Mouse (Mus musculus): ENCODE data around the gene Fkbp15.

The Fkbp15 gene

GRCm38 (mm10) chr4:62318294-62318693 is 42.1 kb downstream of the Fkbp15 start:
- no peak for DNase-seq (ENCODE audit: low read depth, low spot score)

- no peak for DNase-seq (ENCODE audit: low read depth, low spot score)
These were observed 43.9 kb downstream of the Fkbp15 start for GRCm38 (mm10) chr4:62316456-62316855.

GRCm38 (mm10) chr4:62314516-62314915 is 45.8 kb downstream of the Fkbp15 start:
- no peak for DNase-seq (ENCODE audit: low read depth, low spot score)

DNA sequence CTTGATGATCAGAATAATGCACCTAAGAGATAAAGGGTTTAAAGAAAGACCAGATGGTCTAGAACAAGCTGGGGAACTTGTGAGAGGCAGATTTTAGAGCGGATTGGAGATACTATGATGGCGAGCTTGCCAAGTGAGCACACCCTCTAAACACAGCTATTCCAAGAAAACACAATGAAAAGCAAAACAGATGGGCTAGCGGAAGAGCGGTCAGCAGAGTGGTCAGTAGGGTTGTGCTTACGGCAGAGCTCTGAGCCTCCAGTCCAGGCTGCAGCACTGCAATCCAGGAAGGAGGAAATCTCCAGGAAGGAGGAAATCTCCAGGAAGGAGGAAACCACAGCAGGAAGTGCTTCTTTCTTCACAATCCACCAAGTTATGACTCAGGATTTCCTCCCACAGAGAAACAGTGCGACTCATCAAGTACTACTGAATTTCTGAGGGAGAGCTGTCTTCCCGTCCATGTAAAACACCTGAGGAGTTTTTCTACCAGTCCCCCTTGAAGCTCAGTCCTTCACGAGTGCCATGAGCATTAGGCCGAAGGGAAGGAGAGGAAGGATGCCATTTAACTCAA is 46.6 kb downstream of the Fkbp15 start:
- no peak for DNase-seq (ENCODE audit: low read depth, low spot score)

- no peak for DNase-seq (ENCODE audit: low read depth, low spot score)
These were observed 47.5 kb downstream of the Fkbp15 start for GRCm38 (mm10) chr4:62312821-62313220.

- DNase-seq (ENCODE audit: low read depth, low spot score) = no peak
These were observed 51.9 kb downstream of the Fkbp15 start for GRCm38 (mm10) chr4:62308406-62308805.

DNA sequence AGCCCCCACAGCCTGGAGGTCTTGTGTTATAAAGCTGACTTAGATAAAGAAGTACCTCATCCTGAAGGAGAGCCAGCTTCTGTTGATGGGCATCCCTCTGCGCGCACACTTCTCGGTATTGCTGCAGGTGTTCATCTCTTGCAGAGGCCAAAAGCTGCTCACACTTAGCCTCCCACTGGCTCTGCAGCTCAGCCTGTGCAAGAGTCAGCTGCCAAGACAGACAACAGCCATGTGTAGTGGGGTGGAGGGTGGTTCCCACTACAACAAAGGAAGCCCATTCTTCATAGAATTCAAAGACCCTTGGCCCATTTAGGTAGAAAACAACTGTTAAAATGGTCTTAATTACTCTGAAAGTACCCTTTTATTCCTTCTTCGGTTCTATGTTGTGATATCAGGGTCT is 53.5 kb downstream of the Fkbp15 start:
- no peak for DNase-seq (ENCODE audit: low read depth, low spot score)

GRCm38 (mm10) chr4:62306301-62306700 is 54.0 kb downstream of the Fkbp15 start:
- no peak for DNase-seq (ENCODE audit: low read depth, low spot score)

DNA sequence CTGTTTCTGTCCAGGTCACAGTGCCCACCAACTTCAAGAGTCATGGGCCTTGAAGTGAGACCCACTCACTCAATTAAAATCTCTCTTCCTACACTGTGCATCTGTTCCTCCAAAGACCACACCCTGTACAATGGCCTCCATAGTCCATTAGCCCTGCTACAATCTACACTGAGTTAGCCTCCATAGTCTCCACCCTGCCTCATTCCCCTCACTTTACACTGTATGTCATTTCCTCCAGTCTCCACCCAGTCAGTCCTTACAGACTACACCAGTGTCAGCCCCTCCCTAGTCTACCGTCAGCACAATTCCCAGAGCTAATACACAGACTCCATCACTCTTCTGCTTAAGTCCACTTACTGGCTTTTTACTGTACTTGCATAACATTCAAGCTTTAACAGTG is 57.1 kb downstream of the Fkbp15 start:
- DNase-seq (ENCODE audit: low read depth, low spot score) = no peak

DNA sequence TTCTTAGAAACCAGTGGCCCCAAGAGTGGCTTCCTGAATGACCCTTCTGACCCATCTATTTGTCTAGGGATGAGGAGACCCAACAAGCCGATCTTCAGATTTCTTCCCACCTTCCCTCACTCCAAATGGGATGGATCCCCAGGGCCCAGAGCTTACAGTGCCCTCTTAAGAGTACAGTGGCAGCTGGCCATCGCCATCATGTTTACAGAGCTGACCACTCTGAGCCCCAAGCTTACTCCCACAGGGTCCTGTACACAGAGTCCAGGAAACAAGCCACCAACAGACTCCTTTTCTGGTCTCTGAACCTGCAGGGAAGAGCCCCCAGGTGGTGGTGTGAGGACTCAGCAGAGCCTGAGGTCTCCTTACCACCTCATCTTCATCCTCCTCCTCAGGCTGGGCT is 57.6 kb downstream of the Fkbp15 start:
- DNase-seq (ENCODE audit: low read depth, low spot score) = no peak

DNA sequence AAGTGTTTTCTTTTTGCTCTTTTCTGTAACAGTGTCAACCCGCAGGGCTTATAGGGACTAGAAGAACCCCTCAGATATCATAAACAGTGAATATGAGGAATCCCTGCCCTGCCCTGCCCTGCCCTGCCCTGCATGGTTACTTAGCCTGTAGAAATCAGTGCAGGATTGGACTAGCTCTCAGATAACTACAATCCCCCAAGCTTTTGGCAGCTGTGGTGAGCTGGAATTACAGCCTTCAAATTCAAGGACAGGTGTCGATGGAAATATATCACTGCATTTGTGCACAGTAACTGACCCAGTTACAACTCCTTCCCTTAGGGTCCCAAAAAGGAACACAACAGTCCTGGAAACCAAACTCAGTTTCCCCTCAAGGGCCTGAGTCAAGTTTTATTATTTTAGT is 60.3 kb downstream of the Fkbp15 start:
- DNase-seq (ENCODE audit: low read depth, low spot score) = no peak

GRCm38 (mm10) chr4:62297280-62298130 is 62.8 kb downstream of the Fkbp15 start:
- no peak for DNase-seq (ENCODE audit: low read depth, low spot score)

GRCm38 (mm10) chr4:62294741-62295140 is 65.6 kb downstream of the Fkbp15 start:
- no peak for DNase-seq (ENCODE audit: low read depth, low spot score)

DNA sequence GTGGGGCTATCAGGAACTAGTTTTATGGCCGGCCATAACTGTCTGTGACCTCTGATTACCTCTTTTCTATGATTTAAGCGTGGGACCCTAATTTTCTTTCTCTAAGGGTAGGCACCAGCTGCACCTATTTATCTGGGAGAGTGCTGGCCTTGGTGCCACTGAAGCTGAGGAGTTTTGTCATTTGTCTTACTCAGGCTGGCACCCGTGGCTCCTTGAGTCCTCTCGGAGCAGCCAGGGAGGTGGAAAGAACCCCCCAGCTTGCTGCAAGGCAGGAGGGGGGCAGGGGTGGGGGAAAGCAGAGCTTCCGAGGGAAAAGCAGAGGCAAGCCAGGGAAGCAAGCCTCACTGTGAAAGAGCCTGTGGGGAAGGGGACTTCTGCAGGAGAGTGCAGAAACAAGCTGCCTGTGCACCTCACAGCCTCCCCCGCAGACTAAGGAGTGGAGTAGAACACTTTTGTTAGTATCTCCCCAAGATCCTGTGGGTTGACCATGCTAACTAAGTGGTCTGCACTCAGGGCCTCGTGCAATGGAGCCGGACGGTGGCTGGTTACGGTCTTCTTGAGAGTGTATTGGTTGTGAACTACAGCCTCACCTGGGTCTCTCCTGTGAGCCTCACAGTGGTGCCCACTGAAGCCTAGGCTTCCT is 67.0 kb downstream of the Fkbp15 start:
- DNase-seq (ENCODE audit: low read depth, low spot score) = no peak

DNA sequence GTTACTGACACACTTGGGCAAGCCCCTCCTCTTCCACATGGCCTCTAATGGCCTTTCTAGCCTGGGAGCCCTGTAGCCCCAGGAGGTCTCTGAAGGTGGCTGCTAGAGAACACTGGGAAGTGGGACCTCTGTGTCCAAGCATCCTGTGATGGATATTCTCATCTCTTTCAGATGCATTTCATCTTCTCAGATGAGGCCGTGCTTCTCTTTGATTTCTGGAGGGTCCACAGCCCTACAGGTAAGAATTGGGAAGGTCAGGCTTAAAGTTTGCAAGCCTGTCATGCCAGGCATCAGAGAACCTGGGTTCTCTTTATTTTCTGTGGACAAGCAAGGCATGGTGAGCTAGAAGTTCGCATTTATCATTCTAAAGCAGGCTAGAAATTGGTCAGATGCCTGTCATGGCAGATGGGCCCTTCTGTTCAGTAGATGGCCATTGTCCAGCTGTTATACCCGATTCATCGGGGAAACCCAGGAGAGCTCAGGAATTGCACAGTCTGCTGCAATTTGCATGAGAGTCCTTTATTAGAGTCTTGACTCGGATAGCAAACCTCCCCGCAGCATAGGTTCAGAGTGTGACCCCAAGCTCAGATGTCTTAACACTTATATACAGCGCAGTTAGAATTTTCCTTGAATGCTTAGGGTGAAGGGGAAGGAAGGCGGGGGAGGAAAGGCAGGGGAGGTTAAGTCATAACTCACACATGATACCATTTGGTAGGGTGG is 67.7 kb downstream of the Fkbp15 start:
- DNase-seq (ENCODE audit: low read depth, low spot score) = no peak

DNA sequence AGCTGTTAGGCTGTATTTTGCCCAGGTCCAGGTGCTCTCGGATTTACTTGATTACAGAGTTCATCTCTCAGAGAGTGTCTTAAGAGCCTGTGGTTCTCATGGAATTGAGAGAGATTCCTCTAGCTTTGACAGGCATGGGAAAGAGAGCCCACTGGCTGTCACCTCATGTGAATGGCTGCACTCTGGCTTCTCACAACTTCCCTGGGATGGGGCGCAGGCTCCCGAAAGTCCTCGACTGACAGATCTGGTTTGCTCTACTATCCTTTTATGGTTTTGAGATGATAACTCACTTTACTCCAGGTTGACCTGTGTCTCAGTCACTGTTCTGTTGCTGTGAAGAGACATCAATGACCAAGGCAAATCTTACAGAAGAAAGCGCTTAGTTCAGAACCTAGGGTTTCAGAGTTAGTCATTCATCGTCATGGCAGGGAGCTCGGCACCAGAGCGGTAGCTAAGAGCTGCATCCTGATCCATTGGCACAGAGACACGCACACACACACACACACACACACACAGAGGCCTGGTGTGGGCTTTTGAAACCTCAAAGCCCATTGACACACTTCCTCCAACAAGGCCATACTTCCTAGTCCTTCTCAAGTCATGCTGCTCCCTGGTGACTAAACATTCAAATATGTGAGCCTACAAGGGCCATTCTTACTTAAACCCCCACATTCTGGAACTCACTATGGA is 69.4 kb downstream of the Fkbp15 start:
- no peak for DNase-seq (ENCODE audit: low read depth, low spot score)

DNA sequence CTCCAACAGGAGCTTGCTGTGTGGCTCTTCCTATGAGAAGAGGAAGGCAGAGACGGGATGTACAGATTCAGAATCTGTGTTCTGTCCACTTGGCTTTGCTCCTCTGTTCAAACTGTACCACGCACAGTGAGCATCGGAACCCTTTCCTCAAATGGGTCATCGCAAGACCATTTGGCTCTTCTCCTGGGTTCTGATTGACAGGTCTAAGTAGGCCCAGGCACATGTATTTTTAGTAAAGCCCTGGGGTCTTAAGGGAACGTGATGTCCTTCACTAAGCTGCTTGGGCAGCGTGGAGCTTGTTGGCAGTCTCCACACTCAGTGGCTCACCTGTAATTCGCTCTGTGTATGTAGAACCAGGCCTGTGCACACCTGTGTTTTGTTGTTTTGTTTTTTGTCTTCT is 71.1 kb downstream of the Fkbp15 start:
- DNase-seq (ENCODE audit: low read depth, low spot score) = no peak

GRCm38 (mm10) chr4:62286992-62287900 is 73.1 kb downstream of the Fkbp15 start:
- peak; percentile 10 for DNase-seq (ENCODE audit: low read depth, low spot score)

- DNase-seq (ENCODE audit: low read depth, low spot score) = peak; percentile 79
These were observed 73.9 kb downstream of the Fkbp15 start for GRCm38 (mm10) chr4:62286257-62286991.

DNA sequence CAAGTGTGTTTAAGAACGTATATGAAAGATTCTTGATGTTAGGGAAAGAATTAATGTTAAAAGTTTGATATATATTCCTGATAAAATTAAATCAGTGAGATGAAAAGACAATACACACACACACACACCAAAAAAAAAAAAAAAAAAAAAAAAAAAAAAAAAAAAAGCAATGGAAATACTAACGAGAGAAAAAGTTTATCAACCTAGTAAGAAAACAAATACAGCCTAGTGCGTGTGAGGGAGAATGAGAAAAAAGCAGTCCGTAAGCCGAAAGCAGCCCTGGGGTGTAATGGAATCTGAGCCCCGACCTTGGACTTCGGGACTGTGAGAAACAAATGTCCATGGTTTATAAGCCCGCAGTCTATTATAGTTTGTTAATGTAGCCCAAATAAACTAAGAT is 74.8 kb downstream of the Fkbp15 start:
- DNase-seq (ENCODE audit: low read depth, low spot score) = no peak

All from forelimb bud, embryonic 11.5 days (tissue).